Mouse (Mus musculus) lung, postnatal 10 days (tissue): ENCODE results near the gene Samd10.

Experiments used
- DNase-seq: peaks from one replicate; pipeline ENCODE4 v3.0.0; 2021

Gene Samd10

GRCm38 (mm10) chr2:181598454-181599351 lies at the start of gene Samd10:
Gene Samd10, minus strand, starts transcription at chr2:181599212.
- DNase-seq = peak; percentile 65

- DNase-seq = no peak
Observed at GRCm38 (mm10) chr2:181646626-181647472, 47.8 kb upstream of the Samd10 start.

DNA sequence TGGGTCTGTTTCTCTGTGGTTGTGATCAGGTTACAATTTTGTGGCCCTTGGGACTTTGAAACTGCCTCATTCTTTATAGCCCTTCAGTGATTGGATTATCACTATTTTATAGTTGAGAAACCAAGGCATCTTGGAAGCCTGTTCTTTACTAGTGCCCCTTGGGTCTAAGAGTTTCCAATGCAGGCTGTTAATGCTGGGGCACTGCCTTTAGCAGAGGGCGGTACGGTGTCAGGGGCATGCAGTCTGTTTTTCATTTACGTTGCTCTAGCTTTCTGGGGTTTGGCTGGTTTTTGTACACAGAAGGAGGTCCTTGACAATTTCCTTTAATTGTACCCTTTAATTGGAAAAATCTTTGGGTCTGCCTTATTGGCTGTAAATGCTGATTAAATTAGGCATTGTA lies 46.7 kb upstream of the Samd10 start:
- no peak for DNase-seq

- peak; percentile 72 for DNase-seq
Observed at GRCm38 (mm10) chr2:181644361-181644760, 45.3 kb upstream of the Samd10 start.

- DNase-seq = no peak
Observed at GRCm38 (mm10) chr2:181635865-181636264, 36.9 kb upstream of the Samd10 start.

DNA sequence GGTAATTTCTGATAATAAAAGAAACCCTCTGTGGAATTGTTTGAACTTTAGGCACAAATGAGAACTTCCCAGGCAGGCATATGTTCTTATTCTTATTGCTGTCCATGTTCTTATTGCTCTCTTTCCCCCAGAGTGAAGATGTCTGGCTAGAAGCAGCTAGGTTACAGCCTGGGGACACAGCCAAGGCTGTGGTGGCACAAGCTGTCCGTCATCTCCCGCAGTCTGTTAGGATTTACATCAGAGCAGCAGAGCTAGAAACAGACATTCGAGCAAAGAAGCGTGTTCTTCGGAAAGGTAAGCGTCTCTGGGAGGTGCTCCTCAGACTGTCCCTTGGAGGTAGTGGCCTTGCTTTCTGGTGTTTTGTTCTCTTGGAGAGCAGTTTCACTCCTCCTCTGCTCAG lies 33.6 kb upstream of the Samd10 start:
- no peak for DNase-seq

- DNase-seq = no peak
Observed at GRCm38 (mm10) chr2:181628471-181628870, 29.5 kb upstream of the Samd10 start.

- DNase-seq = peak; percentile 26
Observed at GRCm38 (mm10) chr2:181623401-181623800, 24.4 kb upstream of the Samd10 start.

DNA sequence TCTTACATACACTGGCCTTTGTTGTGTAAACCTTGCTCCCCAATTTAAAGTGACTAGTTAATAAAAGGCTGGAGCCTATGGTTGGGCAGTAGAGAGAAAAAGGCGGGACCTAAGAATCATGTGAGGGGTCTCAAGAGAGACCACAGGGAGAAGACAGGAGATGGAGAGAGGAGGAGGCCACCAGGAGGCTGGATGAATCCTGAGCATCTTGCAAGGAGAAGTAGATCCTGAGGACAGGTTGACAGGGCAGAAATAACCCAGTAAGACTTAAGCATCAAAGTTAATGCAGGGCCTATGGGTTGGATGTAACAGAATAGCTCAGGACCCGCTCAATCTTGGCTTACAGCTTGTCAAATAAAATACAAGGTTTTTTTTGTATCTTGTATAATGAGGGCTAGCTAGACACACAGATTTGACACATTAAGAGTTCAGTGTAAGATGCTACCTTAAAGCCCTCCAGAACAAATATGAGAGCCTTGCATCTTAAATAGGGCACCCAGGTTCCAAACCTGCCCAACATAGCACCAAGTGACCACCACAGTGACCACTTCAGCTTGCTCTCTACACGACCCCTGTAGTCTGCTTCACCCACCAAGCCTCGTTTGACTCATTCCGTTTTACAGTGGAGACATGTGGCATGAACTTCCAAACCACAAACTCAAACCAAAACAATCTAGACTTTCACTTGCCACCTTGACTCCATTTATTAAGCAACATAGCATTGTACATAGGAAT lies 19.9 kb upstream of the Samd10 start:
- DNase-seq = no peak

DNA sequence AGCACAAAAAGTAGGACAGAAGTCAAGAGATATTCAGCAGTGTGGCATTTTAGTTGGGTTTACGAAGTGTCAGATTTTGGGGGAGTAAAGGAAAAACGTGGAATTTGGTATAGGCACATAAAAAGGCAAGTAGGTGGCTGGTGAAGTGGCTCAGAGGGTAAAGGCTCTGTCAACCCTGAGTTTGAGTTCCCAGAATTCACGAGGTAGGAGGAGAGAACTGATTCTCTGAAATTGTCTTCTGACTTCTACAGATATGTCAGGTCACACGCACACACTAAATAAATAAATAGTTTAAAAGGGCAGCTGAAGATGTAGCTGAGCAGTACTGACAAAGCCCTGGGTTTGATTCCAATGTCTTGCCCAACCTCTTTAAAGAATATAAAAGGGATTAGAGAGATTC lies 3.4 kb upstream of the Samd10 start:
- DNase-seq = no peak

DNA sequence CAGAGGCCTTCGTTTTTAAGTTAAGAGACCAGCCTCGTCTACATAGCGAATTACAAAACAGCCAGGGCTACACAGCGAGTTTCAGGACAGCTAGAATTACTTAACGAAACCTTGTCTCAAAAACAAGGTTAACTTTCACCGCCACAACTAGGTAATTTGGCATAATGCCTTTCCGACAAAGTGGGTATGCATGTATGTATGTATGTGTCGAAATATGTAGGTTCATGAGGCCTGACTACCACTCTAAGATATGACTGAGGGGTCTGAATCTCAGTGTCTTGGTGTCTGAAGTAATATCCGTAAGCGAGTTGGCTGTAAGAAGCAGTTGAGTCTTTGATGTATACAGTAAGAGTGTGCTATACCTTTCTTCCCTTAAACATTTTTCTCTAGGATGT lies 2.7 kb upstream of the Samd10 start:
- no peak for DNase-seq

GRCm38 (mm10) chr2:181600828-181601750 lies 2.1 kb upstream of the Samd10 start:
- peak; percentile 98 for DNase-seq

DNA sequence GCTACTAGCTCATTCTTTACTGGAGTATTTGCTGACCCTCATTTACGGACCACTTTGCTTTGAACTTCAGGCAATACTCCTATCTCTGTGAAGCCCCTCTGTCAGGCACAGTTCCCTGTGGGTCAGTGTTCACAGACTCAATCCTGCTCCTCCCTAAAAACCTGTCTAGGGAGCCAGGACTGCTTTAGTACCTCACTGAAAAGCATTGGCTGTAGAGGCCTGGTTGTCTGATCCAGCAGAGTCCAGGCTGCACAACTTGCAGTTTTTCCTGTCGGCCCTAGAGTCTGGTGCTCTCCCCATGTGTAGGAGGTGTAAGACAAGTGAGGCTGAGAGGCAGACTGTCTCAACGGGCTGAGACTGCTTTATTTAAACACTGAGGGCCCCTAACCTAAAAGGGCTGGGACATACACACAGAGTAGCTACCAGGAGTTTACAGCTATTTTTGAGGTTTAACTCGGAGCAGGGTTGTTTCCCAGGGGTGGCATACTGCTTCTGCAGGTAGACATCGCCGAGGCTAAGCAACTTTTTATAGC lies 1.3 kb upstream of the Samd10 start:
- DNase-seq = no peak

- DNase-seq = no peak
Observed at GRCm38 (mm10) chr2:181597378-181598061, 1.5 kb downstream of the Samd10 start.

DNA sequence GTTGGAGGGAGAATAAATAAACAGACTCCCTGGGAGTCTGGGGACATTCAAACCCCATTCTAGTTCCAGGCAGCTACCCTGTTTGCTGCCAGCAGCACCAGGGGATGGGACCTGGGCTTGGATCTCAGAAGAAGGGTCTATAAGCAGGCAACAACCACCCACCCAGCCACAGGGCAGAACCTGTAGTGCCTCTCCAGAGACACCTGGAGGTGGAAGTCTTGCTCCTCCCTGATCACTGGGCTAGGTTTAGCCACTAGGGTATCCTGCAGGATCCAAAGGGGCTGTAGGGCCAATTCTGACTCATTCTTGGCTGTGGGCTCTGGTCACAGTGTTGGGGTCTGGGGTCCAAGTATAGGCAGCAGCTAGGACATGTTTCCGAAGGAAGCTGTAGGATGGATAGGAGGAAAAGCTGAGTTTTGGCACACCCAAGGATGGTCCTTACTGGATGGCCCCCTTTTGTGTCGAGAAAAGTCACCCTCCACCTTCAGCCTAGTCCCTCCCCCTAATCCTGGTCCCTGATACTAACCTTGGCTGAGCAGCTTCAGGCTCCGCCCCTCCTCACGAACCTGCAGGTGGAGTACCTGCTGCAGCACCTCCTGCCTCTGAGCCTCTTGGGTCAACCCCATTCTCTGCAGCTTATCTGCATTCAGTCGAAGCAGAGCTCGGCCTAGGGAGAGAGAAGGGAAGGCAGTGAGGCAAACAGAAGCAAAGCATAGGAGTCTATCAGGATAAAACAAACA lies 2.6 kb downstream of the Samd10 start:
- no peak for DNase-seq

- peak; percentile 44 for DNase-seq
Observed at GRCm38 (mm10) chr2:181594946-181595696, 3.9 kb downstream of the Samd10 start.

DNA sequence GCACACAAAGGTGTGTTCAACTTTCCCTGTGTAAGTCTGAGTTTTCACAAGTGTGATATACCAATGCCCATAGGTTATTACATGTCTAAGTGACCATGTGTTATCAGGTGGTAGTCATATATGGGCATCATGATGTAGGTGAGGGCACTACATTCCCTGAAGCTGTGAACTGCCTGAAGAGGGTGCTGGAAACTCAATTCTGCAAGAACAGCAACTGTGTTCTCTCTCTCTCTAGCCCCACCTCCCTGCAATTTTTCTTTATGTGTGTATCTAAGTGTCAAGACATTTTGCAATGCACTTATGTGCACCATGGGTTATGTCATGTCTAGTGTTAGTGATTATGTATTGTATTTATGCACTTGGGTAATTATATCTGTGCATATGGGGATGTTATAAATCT lies 5.1 kb downstream of the Samd10 start:
- DNase-seq = no peak

GRCm38 (mm10) chr2:181593042-181593421 lies 6.0 kb downstream of the Samd10 start:
- peak; percentile 68 for DNase-seq

GRCm38 (mm10) chr2:181592231-181593041 lies 6.6 kb downstream of the Samd10 start, which contains the start of gene Zfp512b:
Gene Zfp512b, minus strand, starts transcription at chr2:181592803.
- peak; percentile 80 for DNase-seq
